7 mouse cellular contexts compared by ENCODE assay signal in genomic region chr15:96709491-96710351, GRCm38 (mm10). TPM values are rescaled to one million over a fixed set of nuclear protein-coding genes. Genes with fewer than 3 reads are reported as not detected.
A peak's percentile ranks its signal among the peaks of the same experiment; 100 is the strongest.
DNase-seq lines count a peak whose midpoint lies in the region; ATAC-seq and TF ChIP-seq lines count a peak whose summit lies in the region.

No protein-coding gene starts in this region.

- no peaks in the 10 kb centered on the region for H3K36me3 ChIP-seq in embryonic facial prominence, embryonic 12.5 days
- H3K36me3 ChIP-seq in kidney, adult 2 months (ENCODE audit: control insufficient read depth, insufficient read depth, low read length), result no peaks in the 10 kb centered on the region
- H3K36me3 ChIP-seq in limb, embryonic 12.5 days, result no peaks in the 10 kb centered on the region
- H3K36me3 ChIP-seq in midbrain, embryonic 15.5 days (replicated peaks), result no peaks in the 10 kb centered on the region
- no peaks in the 10 kb centered on the region for H3K36me3 ChIP-seq in spleen, adult 2 months (ENCODE audit: control insufficient read depth, insufficient read depth, low read length)

- no peak for TF ChIP-seq CTCF in kidney, adult 2 months (conservative IDR thresholded peaks at IDR 0.05; ENCODE audit: insufficient read depth, insufficient read length, low read depth, low read length)
- TF ChIP-seq CTCF in spleen, adult 2 months (IDR thresholded peaks at IDR 0.05; ENCODE audit: extremely low read depth, insufficient read depth, insufficient read length, insufficient replicate concordance), result no peak

- H3K9ac ChIP-seq in embryonic facial prominence, embryonic 12.5 days, result peak overlapping the region; percentile 67
- peak overlapping the region; percentile 76 for H3K9ac ChIP-seq in limb, embryonic 12.5 days (replicated peaks)
- peak overlapping the region; percentile 96 for H3K9ac ChIP-seq in midbrain, embryonic 15.5 days

- H3K4me2 ChIP-seq in embryonic facial prominence, embryonic 12.5 days (replicated peaks), result peak overlapping the region; percentile 65
- peak overlapping the region; percentile 65 for H3K4me2 ChIP-seq in limb, embryonic 12.5 days
- peak overlapping the region; percentile 91 for H3K4me2 ChIP-seq in midbrain, embryonic 15.5 days

- H3K27ac ChIP-seq in embryonic facial prominence, embryonic 12.5 days, result peak overlapping the region; percentile 96
- peak overlapping the region; percentile 96 for H3K27ac ChIP-seq in kidney, adult 2 months (ENCODE audit: insufficient read depth, low read depth, low read length)
- peak overlapping the region; percentile 98 for H3K27ac ChIP-seq in limb, embryonic 12.5 days
- H3K27ac ChIP-seq in midbrain, embryonic 15.5 days, result peak overlapping the region; percentile 98
- peak overlapping the region; percentile 99 for H3K27ac ChIP-seq in spleen, adult 2 months (ENCODE audit: insufficient read depth, low read length)

- no peaks in the 10 kb centered on the region for H3K9me3 ChIP-seq in embryonic facial prominence, embryonic 12.5 days
- no peaks in the 10 kb centered on the region for H3K9me3 ChIP-seq in limb, embryonic 12.5 days
- H3K9me3 ChIP-seq in midbrain, embryonic 15.5 days, result no peaks in the 10 kb centered on the region

- ATAC-seq in embryonic facial prominence, embryonic 12.5 days (ENCODE audit: insufficient number of reproducible peaks, insufficient read depth, low FRiP score, low TSS enrichment), result peak; percentile 90
- ATAC-seq in limb, embryonic 12.5 days (ENCODE audit: insufficient number of reproducible peaks, insufficient read depth, low FRiP score, low TSS enrichment, low read depth), result peak; percentile 78
- ATAC-seq in midbrain, embryonic 15.5 days (replicated peaks), result peak; percentile 92

- TF ChIP-seq POLR2A in kidney, adult 2 months (IDR thresholded peaks at IDR 0.05; ENCODE audit: low read depth, low read length), result peak; percentile 36
- peak; percentile 88 for TF ChIP-seq POLR2A in spleen, adult 2 months (IDR thresholded peaks at IDR 0.05; ENCODE audit: low read depth, low read length)

- no peaks in the 10 kb centered on the region for H3K27me3 ChIP-seq in embryonic facial prominence, embryonic 12.5 days
- no peaks in the 10 kb centered on the region for H3K27me3 ChIP-seq in kidney, adult 2 months (replicated peaks; ENCODE audit: control insufficient read depth, insufficient read depth, low read length)
- H3K27me3 ChIP-seq in limb, embryonic 12.5 days, result no peaks in the 10 kb centered on the region
- H3K27me3 ChIP-seq in midbrain, embryonic 15.5 days (replicated peaks), result no peaks in the 10 kb centered on the region
- no peaks in the 10 kb centered on the region for H3K27me3 ChIP-seq in spleen, adult 2 months (ENCODE audit: control insufficient read depth, insufficient read depth, low read length)

- peak overlapping the region; percentile 51 for H3K4me3 ChIP-seq in embryonic facial prominence, embryonic 12.5 days
- peak overlapping the region; percentile 83 for H3K4me3 ChIP-seq in kidney, adult 2 months (ENCODE audit: insufficient read depth, low read depth, low read length)
- H3K4me3 ChIP-seq in limb, embryonic 12.5 days (replicated peaks), result peak overlapping the region; percentile 56
- peak overlapping the region; percentile 80 for H3K4me3 ChIP-seq in midbrain, embryonic 15.5 days
- peak overlapping the region; percentile 71 for H3K4me3 ChIP-seq in spleen, adult 2 months (ENCODE audit: extremely low read depth, insufficient read depth, insufficient read length)

- peak; percentile 99 for DNase-seq in adrenal gland, postnatal 25 days
- peak; percentile 98 to 99 for DNase-seq in heart, adult 18-20 months
- DNase-seq in kidney, adult 2 months, result peak; percentile 98
- peak; percentile 95 to 99 for DNase-seq in spleen, adult 2 months (ENCODE audit: low read depth in 1 of 2, low spot score in 2 of 2)

- whole genome bisulfite sequencing in embryonic facial prominence, embryonic 12.5 days, result under 1% methylated on average over 80 of the region's 80 CpGs
- WGBS in kidney, adult 2 months, result under 1% methylated on average over 80 of the region's 80 CpGs
- WGBS in limb, embryonic 12.5 days, result under 1% methylated on average over 80 of the region's 80 CpGs
- WGBS in midbrain, embryonic 15.5 days, result under 1% methylated on average over 78 of the region's 80 CpGs
- under 1% methylated on average over 80 of the region's 80 CpGs for WGBS in spleen, adult 2 months

- H3K4me1 ChIP-seq in embryonic facial prominence, embryonic 12.5 days, result peaks cover 8% of the 10 kb centered on the region
- peaks cover 5% of the 10 kb centered on the region for H3K4me1 ChIP-seq in kidney, adult 2 months (ENCODE audit: control insufficient read depth, insufficient read depth, low read length)
- H3K4me1 ChIP-seq in limb, embryonic 12.5 days (replicated peaks), result peaks cover 16% of the 10 kb centered on the region
- H3K4me1 ChIP-seq in midbrain, embryonic 15.5 days, result peaks cover 11% of the 10 kb centered on the region; the same call in 1 of the 2 replicates
- peaks cover 14% of the 10 kb centered on the region for H3K4me1 ChIP-seq in spleen, adult 2 months (ENCODE audit: control insufficient read depth, insufficient read depth, insufficient read length)

RNA-seq across cellular contexts. Expression of gene Slc38a2, which starts 10.2 kb away (rescaled TPM):
- total RNA-seq in adrenal gland, postnatal 25 days (2021), result 150 and 180 TPM in 2 replicates
- 175 and 179 TPM in 2 replicates for polyA plus RNA-seq in embryonic facial prominence, embryonic 12.5 days (2016; fragmentation: Nextera tagmentation; extraction: Ambion mirVana)
- 100 to 1,000 TPM; 194 to 206 TPM for total RNA-seq in heart, adult 18-20 months (2021)
- polyA plus RNA-seq in kidney, adult 2 months (2012; rRNA removed), result 24.9 and 30.0 TPM in 2 replicates
- 210 and 217 TPM in 2 replicates for polyA plus RNA-seq in limb, embryonic 12.5 days (2016; fragmentation: Nextera tagmentation; extraction: Ambion mirVana)
- 121 and 125 TPM in 2 replicates for polyA plus RNA-seq in midbrain, embryonic 15.5 days (2015; fragmentation: Nextera tagmentation; extraction: Ambion mirVana)
- 25.9 and 28.5 TPM in 2 replicates for polyA plus RNA-seq in spleen, adult 2 months (2012; rRNA removed)

Comparison
In these comparisons a context has a peak if more than half of its experiments do, and no peak if none do; other contexts are left out.
1. Peak in every context shown above with its lines: DNase-seq, ATAC-seq, H3K4me3 ChIP-seq and H3K27ac ChIP-seq.